Mouse (Mus musculus) lung, adult 2 months (tissue): ENCODE measurements around the gene Nek9.

Experiments
- CTCF ChIP-seq: fragments of 200-500 bp; IDR thresholded peaks from 2 replicates; pipeline ENCODE4 v1.5.1; 2011; ENCODE audit warnings: mild to moderate bottlenecking, low read length, control low read depth; ENCODE audit not compliant: insufficient read depth
- POLR2A ChIP-seq: fragments of 200-500 bp; IDR thresholded peaks from 2 replicates; pipeline ENCODE4 v1.6.1; 2011; ENCODE audit warnings: low read depth, mild to moderate bottlenecking, control low read depth, low read length, borderline replicate concordance; ENCODE audit errors: extremely low read depth

DNA sequence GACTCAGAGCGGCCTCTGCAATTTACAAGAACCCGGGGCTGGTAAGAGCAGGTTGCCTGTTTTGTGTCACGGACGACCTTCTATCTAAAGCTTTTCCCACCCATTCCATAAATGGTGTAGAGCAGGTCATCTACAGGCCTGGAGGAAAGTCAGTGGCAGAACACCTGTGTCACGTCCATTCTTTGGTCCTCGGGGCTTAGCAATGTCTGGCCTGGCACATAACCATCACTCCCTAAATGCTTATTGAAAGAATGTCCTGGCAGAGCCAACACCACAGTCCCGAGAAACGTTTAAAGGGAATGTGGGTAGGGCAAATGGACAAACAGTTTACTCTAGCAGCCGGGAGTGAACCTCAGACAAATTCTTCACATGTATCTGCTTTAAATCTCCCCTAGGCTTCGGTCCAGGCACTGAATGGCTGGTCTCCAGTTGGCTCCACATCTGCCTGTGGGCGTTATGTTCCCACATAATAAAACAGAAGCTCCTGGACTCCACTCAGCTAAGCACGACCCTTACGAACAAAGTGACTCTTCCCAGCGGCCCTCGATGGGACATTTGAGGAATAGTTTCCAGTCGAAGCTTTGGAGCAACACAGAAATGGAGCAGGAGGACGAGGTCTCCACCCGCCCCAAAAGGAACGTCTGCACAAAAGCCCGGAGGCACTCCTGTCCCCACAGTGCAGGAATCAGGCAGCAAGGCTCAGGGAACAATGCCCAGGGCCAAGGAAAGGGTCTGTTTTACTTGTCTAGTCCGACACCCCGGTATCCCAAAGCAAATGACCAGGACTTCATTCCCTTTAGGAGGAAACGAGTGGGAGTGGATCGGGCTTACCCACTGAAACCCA, 49.8 kb downstream of the Nek9 start:
- TF ChIP-seq CTCF (no peak), POLR2A (0 out of 2 replicates have a peak, but pooled peaks have one; percentile 22)
